Mouse (Mus musculus): ENCODE results near the gene Shcbp1l. TPM values are rescaled to one million over a fixed set of nuclear protein-coding genes. Genes with fewer than 3 reads are reported as not detected.

Shcbp1l gene
- polyA plus RNA-seq (2012; rRNA removed) = 1.3 and 1.5 TPM in 2 replicates

DNA sequence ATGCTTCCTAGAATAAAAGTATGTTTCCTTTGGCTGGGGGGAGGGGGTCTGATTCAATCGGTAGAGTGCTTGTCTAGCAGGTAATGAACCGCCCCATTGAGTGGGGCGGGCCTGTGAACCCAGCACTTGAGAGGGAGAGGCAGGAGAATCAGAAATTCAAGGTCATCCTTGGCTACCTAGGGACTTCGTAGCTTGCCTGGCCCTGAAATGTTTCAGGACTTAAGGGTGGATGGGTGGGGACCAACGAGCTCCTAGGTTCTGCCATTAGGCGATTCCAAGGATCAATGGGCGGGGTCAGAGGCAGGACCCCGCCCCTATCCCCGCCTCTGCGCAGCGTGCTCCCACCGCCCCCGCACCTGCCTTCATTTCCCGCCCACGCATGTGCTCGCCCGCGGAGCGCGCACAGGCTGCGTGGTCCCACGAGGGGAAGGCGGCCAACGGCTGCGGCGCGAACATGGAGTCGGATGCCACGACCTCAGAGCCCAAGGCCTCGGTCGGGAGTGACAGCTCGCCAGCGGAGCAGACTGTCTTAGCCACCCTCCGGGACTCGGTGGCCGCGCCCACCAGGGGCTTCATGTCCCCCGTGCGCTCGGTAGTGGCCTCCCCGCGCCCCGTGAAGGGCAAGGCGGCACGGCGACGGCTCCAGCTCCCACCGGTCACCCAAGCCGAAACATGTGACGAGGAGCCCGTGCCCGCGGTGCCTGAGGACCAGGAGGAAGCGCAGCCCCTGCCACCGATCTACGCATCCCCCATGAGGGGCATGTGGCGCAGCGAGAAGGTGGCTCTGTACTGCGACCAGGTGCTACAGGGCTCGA is at the start of gene Shcbp1l:
Gene Shcbp1l, plus strand, starts transcription at position 393 of the 815 bp plus-strand sequence.

DNA sequence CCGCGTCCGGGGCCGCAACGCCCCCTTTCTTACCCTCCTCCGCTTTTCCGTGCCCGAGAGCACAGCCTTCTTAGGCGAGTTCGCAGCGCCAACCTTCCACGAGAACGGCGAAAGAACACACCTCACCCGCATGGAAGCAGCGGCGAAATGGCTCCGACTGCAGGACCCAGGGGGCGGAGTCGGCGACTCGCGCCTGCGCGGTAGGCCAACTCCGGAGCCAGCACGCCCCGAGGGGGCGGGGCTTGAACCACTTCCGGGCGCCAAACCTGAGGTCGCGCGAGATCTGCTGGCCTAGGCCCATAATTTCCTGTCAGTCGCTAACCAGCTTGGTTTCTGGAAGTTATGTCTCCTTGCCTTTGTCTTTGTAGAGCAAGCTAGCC is 62.5 kb downstream of the Shcbp1l start, which contains the start of gene Dhx9:
Gene Dhx9, minus strand, starts transcription at position 161 of the 380 bp plus-strand sequence.

Other genes starting within 250 kb of the Shcbp1l start
- gene Lamc2, start 238.7 kb upstream of the Shcbp1l start, polyA plus RNA-seq (2012; rRNA removed) = 1.1 and 2.1 TPM in 2 replicates
- 42.3 and 58.2 TPM in 2 replicates for gene Lamc1, start 92.4 kb upstream of the Shcbp1l start, polyA plus RNA-seq (2012; rRNA removed)
- 165 and 191 TPM in 2 replicates for gene Dhx9, start 62.5 kb downstream of the Shcbp1l start, polyA plus RNA-seq (2012; rRNA removed)
- gene Npl, start 124.9 kb downstream of the Shcbp1l start, polyA plus RNA-seq (2012; rRNA removed) = 7.0 and 7.1 TPM in 2 replicates
- 25.2 and 25.9 TPM in 2 replicates for gene Rgs8, start 227.9 kb downstream of the Shcbp1l start, polyA plus RNA-seq (2012; rRNA removed)